Mouse (Mus musculus) gastrocnemius, postnatal 10 days (tissue): ENCODE results near the gene Ints6l. TPM values are rescaled to one million over a fixed set of nuclear protein-coding genes. Genes with fewer than 3 reads are reported as not detected.
"Not testable (repeated sequence)": the region's sequence is repeated elsewhere in the genome, so short reads cannot be mapped to it uniquely, and the experiment has no call there.

Source experiments
- DNase-seq: peaks from one replicate; pipeline ENCODE4 v3.0.0; 2021; ENCODE audit warnings: mixed read lengths
- total RNA-seq, 2 experiments: library from RNA; stranded (reverse); gene quantifications; 2 replicates each; pipeline ENCODE4 v1.2.3; 2021

Ints6l gene
- total RNA-seq, 2 experiments from 2014 or later = 8.9 to 13.4 TPM

DNA sequence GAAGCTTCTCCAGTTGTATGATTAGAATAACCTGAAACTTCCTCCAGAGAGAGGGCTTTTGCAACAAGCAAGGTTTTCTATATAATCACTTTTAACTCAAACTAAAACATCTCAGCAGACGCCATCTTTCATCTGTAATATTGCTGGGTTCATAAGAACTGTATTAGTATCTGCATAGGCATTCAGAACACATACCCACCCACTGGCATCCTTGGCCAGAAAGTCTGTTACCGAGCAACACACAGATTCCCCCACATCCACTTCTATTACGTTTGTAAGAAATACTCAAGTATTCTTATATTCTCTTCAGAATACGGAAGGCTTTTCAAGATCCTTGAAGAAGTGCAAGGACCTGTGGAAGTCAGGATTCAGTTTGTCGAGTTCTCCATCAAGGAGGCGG, 69.8 kb downstream of the Ints6l start, which contains the start of gene Gm10477:
TSS of gene Gm10477 (plus strand) at position 301 of the 400 bp plus-strand sequence.
- not testable (repeated sequence) for DNase-seq

GRCm38 (mm10) chrX:56531266-56531665, 76.6 kb downstream of the Ints6l start:
- DNase-seq = peak; percentile 57

GRCm38 (mm10) chrX:56537162-56537561, 82.5 kb downstream of the Ints6l start:
- no peak for DNase-seq

DNA sequence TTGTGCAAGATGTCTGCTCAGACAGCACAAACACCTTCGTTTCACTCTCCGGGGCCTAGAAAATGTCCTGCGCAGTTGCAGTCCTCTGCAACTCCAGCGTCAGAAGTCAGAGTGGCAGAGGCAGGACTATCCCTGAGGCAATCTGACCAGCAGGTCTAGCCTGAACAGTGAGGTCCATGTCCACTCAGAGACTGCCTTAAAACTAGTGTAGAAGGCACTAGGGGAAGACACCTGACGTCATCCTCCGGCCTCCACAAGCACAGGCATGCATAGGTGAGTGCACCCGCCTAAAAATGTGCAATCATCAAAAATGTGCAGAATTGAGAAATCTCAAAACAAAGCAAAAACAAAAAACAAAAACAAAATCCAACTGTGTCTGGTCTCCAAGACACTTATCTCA, 94.8 kb downstream of the Ints6l start, which contains the start of gene Gm648:
TSS of gene Gm648 (minus strand) at position 101 of the 400 bp plus-strand sequence.
- DNase-seq = no peak

DNA sequence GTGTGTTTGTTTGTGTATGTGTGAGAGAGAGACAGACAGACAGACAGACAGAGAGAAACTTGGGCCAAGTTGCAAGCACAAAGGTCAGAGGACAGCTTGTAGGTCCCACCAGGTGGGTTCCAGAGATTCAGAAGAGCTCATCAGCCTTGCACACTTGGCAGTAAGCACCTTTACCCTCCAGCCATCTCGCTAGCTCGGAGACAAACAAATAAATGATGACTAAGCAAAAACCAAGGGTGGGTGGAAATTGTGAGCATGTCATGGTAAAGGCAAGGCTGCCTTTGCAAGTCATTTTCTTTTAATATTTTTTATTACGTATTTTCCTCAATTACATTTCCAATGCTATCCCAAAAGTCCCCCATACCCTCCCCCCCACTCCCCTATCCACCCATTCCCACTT, 98.9 kb downstream of the Ints6l start:
- DNase-seq = no peak

Other genes with a start within 250 kb of the Ints6l start
- not detected for gene Gm773, start 242.0 kb upstream of the Ints6l start, total RNA-seq
- 1 to 10 TPM; 3.5 to 5.6 TPM for gene Zfp449, start 108.5 kb upstream of the Ints6l start, total RNA-seq
- gene Smim10l2a, start 80.3 kb upstream of the Ints6l start, total RNA-seq = under 1 TPM; 0.32 to 0.40 TPM
- not detected for gene Gm2174, start 6.9 kb upstream of the Ints6l start, total RNA-seq
- not detected for gene Gm10477, start 69.9 kb downstream of the Ints6l start, total RNA-seq
- gene Gm648, start 94.7 kb downstream of the Ints6l start, total RNA-seq = not detected
- gene Mmgt1, start 143.2 kb downstream of the Ints6l start, total RNA-seq = 10 to 100 TPM; 14.4 to 14.5 TPM
- 10 to 100 TPM; 16.2 to 16.8 TPM for gene Slc9a6, start 154.9 kb downstream of the Ints6l start, total RNA-seq